Mouse (Mus musculus) embryonic facial prominence, embryonic 10.5 days (tissue): ENCODE results near the gene Arhgef5. TPM values are rescaled to one million over a fixed set of nuclear protein-coding genes. Genes with fewer than 3 reads are reported as not detected.

Experiments used
- DNase-seq: peaks from one replicate; pipeline ENCODE4 v3.0.0-alpha.2; 2017; ENCODE audit warnings: low spot score
- H3K27ac ChIP-seq: fragments of 300-500 bp; sonication (generic); replicated peaks from 2 replicates; pipeline ENCODE4 v1.5.1; 2016; ENCODE audit warnings: mild to moderate bottlenecking
- H3K27me3 ChIP-seq: fragments of 300-500 bp; sonication (generic); replicated peaks from 2 replicates; pipeline ENCODE4 v1.6.1; 2016; ENCODE audit warnings: low read depth, mild to moderate bottlenecking; ENCODE audit not compliant: poor library complexity, severe bottlenecking
- H3K36me3 ChIP-seq: fragments of 300-500 bp; sonication (generic); replicated peaks from 2 replicates; pipeline ENCODE4 v1.6.1; 2016; ENCODE audit warnings: mild to moderate bottlenecking, moderate library complexity
- H3K4me1 ChIP-seq: fragments of 300-500 bp; sonication (generic); 2 replicates; pipeline ENCODE4 v1.6.1; 2016
- H3K4me3 ChIP-seq: fragments of 300-500 bp; sonication (generic); 2 replicates; pipeline ENCODE4 v1.5.1; 2016; ENCODE audit warnings: mild to moderate bottlenecking, moderate library complexity
- H3K9me3 ChIP-seq: fragments of 300-500 bp; sonication (generic); 2 replicates; pipeline ENCODE4 v1.6.1; 2016; ENCODE audit warnings: mild to moderate bottlenecking
- WGBS: fragments of 180-500 bp; shearing (Covaris S2); methylation state at CpG from one replicate; pipeline ENCODE4 v1.1.7; 2016; 5-methylcytosine and 5-hydroxymethylcytosine counted together
- polyA plus RNA-seq: library from polyadenylated mRNA; unstranded; fragments of >200 nt; fragmentation: Nextera tagmentation; extraction: Ambion mirVana; gene quantifications from 2 replicates; pipeline ENCODE4 v1.2.1, GENCODE M21; 2016

Arhgef5 gene
- polyA plus RNA-seq, 1 experiment from 2014 or later: 7.8 TPM

GRCm38 (mm10) chr6:43338804-43339203, 73.4 kb downstream of the Arhgef5 start:
- H3K4me1 ChIP-seq: no peaks in the 10 kb centered on the region
- H3K9me3 ChIP-seq: no peaks in the 10 kb centered on the region
- no peak overlapping the region for H3K27ac ChIP-seq
- 62% methylated on average over 2 of the region's 2 CpGs for WGBS
- H3K36me3 ChIP-seq: no peaks in the 10 kb centered on the region
- H3K27me3 ChIP-seq: no peaks in the 10 kb centered on the region
- no peak overlapping the region for H3K4me3 ChIP-seq
- DNase-seq: no peak

Other genes starting within 250 kb of the Arhgef5 start
- not detected in 2 replicates for gene Olfr441, start 159.2 kb upstream of the Arhgef5 start, polyA plus RNA-seq
- not detected in 2 replicates for gene Olfr237-ps1, start 119.0 kb upstream of the Arhgef5 start, polyA plus RNA-seq
- not detected in 2 replicates for gene Olfr437, start 102.3 kb upstream of the Arhgef5 start, polyA plus RNA-seq
- gene Olfr13, start 93.4 kb upstream of the Arhgef5 start, polyA plus RNA-seq: not detected in 2 replicates
- not detected in 2 replicates for gene Olfr435, start 68.4 kb upstream of the Arhgef5 start, polyA plus RNA-seq
- not detected in 2 replicates for gene Olfr434, start 52.6 kb upstream of the Arhgef5 start, polyA plus RNA-seq
- gene Olfr47, start 34.1 kb upstream of the Arhgef5 start, polyA plus RNA-seq: not detected in 2 replicates
- gene Nobox, start 44.0 kb downstream of the Arhgef5 start, polyA plus RNA-seq: not detected in 2 replicates